Mouse (Mus musculus) heart, embryonic 12.5 days (tissue): ENCODE measurements around the gene Trpc4. TPM values are rescaled to one million over a fixed set of nuclear protein-coding genes. Genes with fewer than 3 reads are reported as not detected.

Experiments
- ATAC-seq: fragments of 200-750 bp; cut with Nextera tagmentation; 2 replicates; pipeline ENCODE4 v1.8.0; 2017; ENCODE audit warnings: moderate TSS enrichment, moderate library complexity; ENCODE audit not compliant: insufficient number of reproducible peaks, low FRiP score
- H3K27ac ChIP-seq: fragments of 300-500 bp; sonication (generic); 2 replicates; pipeline ENCODE4 v1.5.1; 2016; ENCODE audit warnings: mild to moderate bottlenecking, moderate library complexity; ENCODE audit not compliant: poor library complexity, severe bottlenecking
- H3K27me3 ChIP-seq: fragments of 300-500 bp; sonication (generic); replicated peaks from 2 replicates; pipeline ENCODE4 v1.6.1; 2016; ENCODE audit warnings: mild to moderate bottlenecking, moderate library complexity
- H3K36me3 ChIP-seq: fragments of 300-500 bp; sonication (generic); 2 replicates; pipeline ENCODE4 v1.6.1; 2016; ENCODE audit warnings: mild to moderate bottlenecking, moderate library complexity
- H3K4me1 ChIP-seq: fragments of 300-500 bp; sonication (generic); replicated peaks from 2 replicates; pipeline ENCODE4 v1.6.1; 2016; ENCODE audit warnings: mild to moderate bottlenecking
- H3K4me2 ChIP-seq: fragments of 300-500 bp; sonication (generic); 2 replicates; pipeline ENCODE4 v1.6.1; 2016; ENCODE audit warnings: mild to moderate bottlenecking, moderate library complexity
- H3K4me3 ChIP-seq: fragments of 300-500 bp; sonication (generic); 2 replicates; pipeline ENCODE4 v1.5.1; 2016; ENCODE audit warnings: mild to moderate bottlenecking
- H3K9ac ChIP-seq: fragments of 300-500 bp; sonication (generic); 2 replicates; pipeline ENCODE4 v1.6.1; 2016; ENCODE audit warnings: mild to moderate bottlenecking, moderate library complexity
- H3K9me3 ChIP-seq: fragments of 300-500 bp; sonication (generic); replicated peaks from 2 replicates; pipeline ENCODE4 v1.6.1; 2016; ENCODE audit warnings: mild to moderate bottlenecking, moderate library complexity
- WGBS: fragments of 180-500 bp; shearing (Covaris S2); methylation state at CpG from one replicate; pipeline ENCODE4 v1.1.7; 2016; 5-methylcytosine and 5-hydroxymethylcytosine counted together
- polyA plus RNA-seq: library from polyadenylated mRNA; unstranded; fragments of >200 nt; fragmentation: Nextera tagmentation; extraction: Ambion mirVana; gene quantifications from 2 replicates; pipeline ENCODE4 v1.2.1, GENCODE M21; 2016

The Trpc4 gene
- polyA plus RNA-seq, 1 experiment from 2014 or later, result 0.18 TPM

- ATAC-seq, result no peak
- no peak overlapping the region for H3K9ac ChIP-seq
- WGBS, result 64% methylated on average over 5 of the region's 5 CpGs
- no peaks in the 10 kb centered on the region for H3K9me3 ChIP-seq
- H3K4me1 ChIP-seq, result no peaks in the 10 kb centered on the region
- H3K4me3 ChIP-seq, result no peak overlapping the region
- no peak overlapping the region for H3K27ac ChIP-seq
- H3K36me3 ChIP-seq, result no peaks in the 10 kb centered on the region
- no peaks in the 10 kb centered on the region for H3K27me3 ChIP-seq
- H3K4me2 ChIP-seq, result no peak overlapping the region
These were observed 48.6 kb downstream of the Trpc4 start for GRCm38 (mm10) chr3:54204386-54204785.

DNA sequence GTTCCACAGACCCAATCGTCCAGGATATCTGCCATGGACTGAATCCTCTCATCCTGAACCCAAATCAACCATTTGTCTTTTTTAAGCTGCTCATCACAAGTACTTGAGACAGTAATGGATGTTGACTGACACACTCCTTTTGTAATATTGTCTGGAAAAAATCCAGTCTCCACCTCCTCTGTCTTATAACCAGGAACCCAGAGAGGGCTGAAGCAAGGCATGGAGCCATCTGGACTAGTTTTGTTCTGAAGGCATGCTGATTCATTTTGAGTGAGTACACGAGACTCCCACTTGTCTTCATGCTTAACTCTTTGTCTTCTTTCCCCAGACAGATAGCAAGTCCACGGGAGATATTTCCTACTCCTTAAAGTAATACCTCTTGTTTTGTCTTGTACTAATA, 54.3 kb downstream of the Trpc4 start:
- ATAC-seq, result no peak
- Histone ChIP-seq H3K4me3 (no peak overlapping the region), H3K27ac (no peak overlapping the region), H3K27me3 (no peaks in the 10 kb centered on the region), H3K4me1 (no peaks in the 10 kb centered on the region), H3K36me3 (no peaks in the 10 kb centered on the region), H3K9me3 (no peaks in the 10 kb centered on the region), H3K4me2 (no peak overlapping the region), H3K9ac (no peak overlapping the region)
- 52% methylated on average over 3 of the region's 3 CpGs for WGBS

GRCm38 (mm10) chr3:54211441-54211840, 55.6 kb downstream of the Trpc4 start:
- Histone ChIP-seq H3K9me3 (no peaks in the 10 kb centered on the region), H3K27me3 (no peaks in the 10 kb centered on the region), H3K4me3 (no peak overlapping the region), H3K27ac (no peak overlapping the region), H3K4me2 (no peak overlapping the region), H3K4me1 (no peaks in the 10 kb centered on the region), H3K9ac (no peak overlapping the region), H3K36me3 (no peaks in the 10 kb centered on the region)
- 79% methylated on average over 1 of the region's 1 CpGs for WGBS
- ATAC-seq, result no peak

- H3K9me3 ChIP-seq, result no peaks in the 10 kb centered on the region
- H3K36me3 ChIP-seq, result no peaks in the 10 kb centered on the region
- WGBS, result 65% methylated on average over 8 of the region's 8 CpGs
- H3K4me1 ChIP-seq, result no peaks in the 10 kb centered on the region
- no peak overlapping the region for H3K9ac ChIP-seq
- H3K27ac ChIP-seq, result no peak overlapping the region
- H3K27me3 ChIP-seq, result no peaks in the 10 kb centered on the region
- H3K4me3 ChIP-seq, result no peak overlapping the region
- ATAC-seq, result no peak
- no peak overlapping the region for H3K4me2 ChIP-seq
These were observed 66.7 kb downstream of the Trpc4 start for GRCm38 (mm10) chr3:54222549-54222948.

- H3K9me3 ChIP-seq, result no peaks in the 10 kb centered on the region
- H3K4me2 ChIP-seq, result no peak overlapping the region
- WGBS, result 66% methylated on average over 4 of the region's 4 CpGs
- H3K27me3 ChIP-seq, result no peaks in the 10 kb centered on the region
- H3K36me3 ChIP-seq, result no peaks in the 10 kb centered on the region
- ATAC-seq, result no peak
- no peaks in the 10 kb centered on the region for H3K4me1 ChIP-seq
- H3K4me3 ChIP-seq, result no peak overlapping the region
- no peak overlapping the region for H3K27ac ChIP-seq
- H3K9ac ChIP-seq, result no peak overlapping the region
These were observed 72.6 kb downstream of the Trpc4 start for GRCm38 (mm10) chr3:54228463-54228862.

- Histone ChIP-seq H3K27me3 (no peaks in the 10 kb centered on the region), H3K9me3 (no peaks in the 10 kb centered on the region), H3K27ac (no peak overlapping the region), H3K36me3 (no peaks in the 10 kb centered on the region), H3K4me3 (no peak overlapping the region), H3K4me2 (no peak overlapping the region), H3K4me1 (no peaks in the 10 kb centered on the region), H3K9ac (no peak overlapping the region)
- WGBS, result 59% methylated on average over 5 of the region's 5 CpGs
- ATAC-seq, result no peak
These were observed 83.1 kb downstream of the Trpc4 start for GRCm38 (mm10) chr3:54238891-54239290.

- no peaks in the 10 kb centered on the region for H3K27me3 ChIP-seq
- H3K4me1 ChIP-seq, result no peaks in the 10 kb centered on the region
- H3K4me3 ChIP-seq, result no peak overlapping the region
- no peaks in the 10 kb centered on the region for H3K9me3 ChIP-seq
- no peaks in the 10 kb centered on the region for H3K36me3 ChIP-seq
- no peak overlapping the region for H3K27ac ChIP-seq
- no peak overlapping the region for H3K9ac ChIP-seq
- no peak overlapping the region for H3K4me2 ChIP-seq
- WGBS, result 81% methylated on average over 7 of the region's 7 CpGs
- ATAC-seq, result no peak
These were observed 83.6 kb downstream of the Trpc4 start for GRCm38 (mm10) chr3:54239426-54239825.

GRCm38 (mm10) chr3:54243136-54243535, 87.3 kb downstream of the Trpc4 start:
- Histone ChIP-seq H3K4me3 (no peak overlapping the region), H3K27ac (no peak overlapping the region), H3K36me3 (no peaks in the 10 kb centered on the region), H3K4me1 (no peaks in the 10 kb centered on the region), H3K9ac (no peak overlapping the region), H3K9me3 (no peaks in the 10 kb centered on the region), H3K4me2 (no peak overlapping the region), H3K27me3 (no peaks in the 10 kb centered on the region)
- no peak for ATAC-seq
- 73% methylated on average over 1 of the region's 1 CpGs for WGBS

DNA sequence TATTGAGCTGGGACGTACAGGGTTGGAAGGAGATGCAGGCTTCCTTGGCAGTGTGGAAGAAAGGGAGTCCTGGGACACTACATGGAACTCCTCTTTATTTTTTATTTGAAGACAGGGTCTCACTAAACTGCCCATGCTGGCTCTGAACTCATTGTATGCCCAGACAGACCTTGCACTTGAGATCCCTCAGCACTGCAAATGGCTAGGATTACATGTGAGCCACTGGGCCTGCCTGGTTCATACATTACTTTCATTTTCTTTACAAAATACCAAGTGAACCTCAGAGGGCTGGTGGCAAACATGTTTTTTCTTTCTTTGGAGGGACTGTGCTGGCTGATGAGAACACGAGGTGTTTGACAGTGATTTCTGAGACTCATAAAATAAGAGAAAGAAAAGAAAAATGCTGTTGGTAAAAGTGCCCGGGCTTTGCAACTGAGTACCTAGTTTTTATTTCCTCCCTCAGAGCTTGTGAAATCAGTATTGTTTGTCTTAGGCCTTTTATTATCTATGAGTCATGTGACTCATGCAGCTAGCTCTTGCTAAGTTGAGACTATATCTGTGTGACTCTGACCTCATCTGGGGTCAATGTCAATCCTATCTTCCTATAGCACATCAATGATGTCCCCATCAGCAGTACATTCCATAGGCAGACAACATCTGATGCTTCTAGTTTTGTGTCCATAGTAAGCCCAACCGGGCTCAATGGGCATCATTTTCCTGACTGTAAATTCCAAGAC, 89.1 kb downstream of the Trpc4 start:
- H3K4me2 ChIP-seq, result no peak overlapping the region
- no peak overlapping the region for H3K9ac ChIP-seq
- no peaks in the 10 kb centered on the region for H3K36me3 ChIP-seq
- no peak overlapping the region for H3K4me3 ChIP-seq
- H3K4me1 ChIP-seq, result no peaks in the 10 kb centered on the region
- WGBS, result 65% methylated on average over 4 of the region's 4 CpGs
- no peaks in the 10 kb centered on the region for H3K9me3 ChIP-seq
- H3K27ac ChIP-seq, result no peak overlapping the region
- ATAC-seq, result no peak
- no peaks in the 10 kb centered on the region for H3K27me3 ChIP-seq

GRCm38 (mm10) chr3:54246416-54246815, 90.6 kb downstream of the Trpc4 start:
- Histone ChIP-seq H3K27ac (no peak overlapping the region), H3K27me3 (no peaks in the 10 kb centered on the region), H3K36me3 (no peaks in the 10 kb centered on the region), H3K9ac (no peak overlapping the region), H3K4me3 (no peak overlapping the region), H3K4me1 (no peaks in the 10 kb centered on the region), H3K9me3 (no peaks in the 10 kb centered on the region), H3K4me2 (no peak overlapping the region)
- no peak for ATAC-seq
- WGBS, result 51% methylated on average over 2 of the region's 2 CpGs

DNA sequence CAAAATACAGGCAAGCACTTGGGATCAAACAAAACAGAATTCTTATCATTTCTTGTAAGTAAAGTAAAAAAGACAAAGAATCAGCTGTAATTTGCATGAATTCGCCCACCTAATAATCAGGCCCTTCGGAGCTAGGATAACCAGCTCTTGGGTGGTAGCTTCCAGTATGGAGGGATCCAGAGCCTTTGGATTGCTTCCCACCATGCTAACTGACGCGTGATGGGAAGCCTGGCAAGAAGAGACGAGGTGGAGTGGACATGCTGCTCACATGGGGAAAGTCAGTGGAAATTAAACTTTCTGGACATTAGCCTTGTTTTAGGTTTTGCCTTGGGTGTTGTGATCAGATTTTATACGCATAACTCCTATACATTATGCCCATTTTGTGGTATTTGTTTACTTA, 93.5 kb downstream of the Trpc4 start:
- H3K9ac ChIP-seq, result no peak overlapping the region
- no peak overlapping the region for H3K4me3 ChIP-seq
- no peak overlapping the region for H3K4me2 ChIP-seq
- H3K27me3 ChIP-seq, result no peaks in the 10 kb centered on the region
- no peak overlapping the region for H3K27ac ChIP-seq
- no peaks in the 10 kb centered on the region for H3K4me1 ChIP-seq
- H3K36me3 ChIP-seq, result no peaks in the 10 kb centered on the region
- WGBS, result 81% methylated on average over 6 of the region's 6 CpGs
- 0 out of 2 replicates have a peak, but pooled peaks cover 4% of the 10 kb centered on the region for H3K9me3 ChIP-seq
- ATAC-seq, result no peak

DNA sequence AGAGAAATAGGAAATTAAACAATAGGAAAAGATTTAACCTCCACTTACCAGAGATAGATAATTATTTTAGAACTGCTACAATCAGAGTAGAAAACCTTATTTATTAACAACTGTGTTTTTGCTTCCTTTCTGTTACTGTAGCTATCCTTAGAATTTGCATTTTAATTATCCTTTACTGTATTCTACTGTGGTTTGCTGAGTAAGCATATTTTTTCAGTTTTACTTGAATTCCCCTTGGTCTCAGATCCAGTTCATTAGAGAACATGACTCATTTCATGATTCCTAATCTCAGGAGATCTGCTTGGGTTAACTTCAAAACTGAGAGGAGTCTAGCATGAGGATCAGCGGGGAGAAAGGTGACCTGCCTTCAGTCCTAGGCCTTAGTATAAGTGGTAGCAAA, 111.1 kb downstream of the Trpc4 start:
- Histone ChIP-seq H3K9me3 (no peaks in the 10 kb centered on the region), H3K4me2 (no peak overlapping the region)
- WGBS, result 87% methylated on average over 1 of the region's 1 CpGs

More for the DNA sequence above, 111.1 kb downstream of the Trpc4 start:
- H3K9ac ChIP-seq, result no peak overlapping the region
- H3K27me3 ChIP-seq, result no peaks in the 10 kb centered on the region
- ATAC-seq, result no peak
- H3K4me3 ChIP-seq, result no peak overlapping the region
- no peaks in the 10 kb centered on the region for H3K4me1 ChIP-seq
- H3K27ac ChIP-seq, result no peak overlapping the region
- no peaks in the 10 kb centered on the region for H3K36me3 ChIP-seq
